Mouse (Mus musculus): ENCODE measurements around the gene Tle4. TPM values are rescaled to one million over a fixed set of nuclear protein-coding genes. Genes with fewer than 3 reads are reported as not detected.

The Tle4 gene
- total RNA-seq, 1 experiment from 2014 or later, result 35.3 TPM

DNA sequence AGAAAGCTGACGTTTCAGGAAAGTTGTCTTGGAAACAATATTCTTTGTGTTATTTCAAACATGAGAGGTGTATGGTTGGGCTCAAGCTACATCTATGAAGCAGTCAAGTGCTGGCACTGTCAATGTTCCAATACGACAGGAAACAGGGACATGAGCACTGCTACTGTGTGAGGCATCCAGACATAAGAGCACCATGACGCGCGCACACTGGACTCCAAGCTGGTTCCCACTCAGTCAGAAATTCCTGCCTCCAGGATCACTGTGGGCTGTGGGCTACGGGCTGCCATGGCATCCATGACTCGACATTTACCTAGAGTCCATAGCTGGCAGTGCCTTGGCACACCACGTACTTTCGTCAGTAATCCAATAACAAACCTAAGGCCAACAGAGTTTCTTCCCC, 110.7 kb downstream of the Tle4 start:
- no peak for ATAC-seq (replicated peaks; ENCODE audit: insufficient number of reproducible peaks, low FRiP score, low TSS enrichment, poor library complexity, severe bottlenecking)

GRCm38 (mm10) chr19:14485176-14485575, 112.7 kb downstream of the Tle4 start:
- ATAC-seq (replicated peaks; ENCODE audit: insufficient number of reproducible peaks, low FRiP score, low TSS enrichment, poor library complexity, severe bottlenecking), result no peak

DNA sequence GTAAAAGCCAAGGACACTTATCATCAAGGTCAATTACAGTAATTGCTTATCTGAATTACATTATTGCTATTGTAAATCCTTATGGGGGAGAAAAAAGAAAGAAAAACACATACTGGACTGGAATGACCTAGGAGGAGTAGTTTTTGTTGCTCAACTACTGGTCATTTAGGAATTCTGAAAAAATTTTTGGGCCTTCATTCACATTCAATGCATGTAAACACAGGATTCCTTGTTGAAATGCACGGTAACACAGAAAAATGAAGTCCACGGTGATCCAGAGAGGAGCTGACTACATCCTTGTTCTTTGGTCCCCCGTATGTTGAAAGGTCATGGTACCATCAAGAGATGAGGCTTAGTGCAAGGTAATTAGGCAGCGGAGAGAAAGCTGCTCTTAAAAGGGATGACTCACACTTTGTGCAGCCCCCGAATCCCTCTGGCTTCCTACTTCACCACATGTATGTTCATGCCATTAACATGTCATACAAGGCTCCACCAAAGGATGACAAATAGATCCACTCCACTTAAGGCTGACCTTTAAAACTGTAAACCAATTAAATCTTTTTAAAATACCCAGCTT, 115.2 kb downstream of the Tle4 start:
- ATAC-seq (replicated peaks; ENCODE audit: insufficient number of reproducible peaks, low FRiP score, low TSS enrichment, poor library complexity, severe bottlenecking), result no peak

DNA sequence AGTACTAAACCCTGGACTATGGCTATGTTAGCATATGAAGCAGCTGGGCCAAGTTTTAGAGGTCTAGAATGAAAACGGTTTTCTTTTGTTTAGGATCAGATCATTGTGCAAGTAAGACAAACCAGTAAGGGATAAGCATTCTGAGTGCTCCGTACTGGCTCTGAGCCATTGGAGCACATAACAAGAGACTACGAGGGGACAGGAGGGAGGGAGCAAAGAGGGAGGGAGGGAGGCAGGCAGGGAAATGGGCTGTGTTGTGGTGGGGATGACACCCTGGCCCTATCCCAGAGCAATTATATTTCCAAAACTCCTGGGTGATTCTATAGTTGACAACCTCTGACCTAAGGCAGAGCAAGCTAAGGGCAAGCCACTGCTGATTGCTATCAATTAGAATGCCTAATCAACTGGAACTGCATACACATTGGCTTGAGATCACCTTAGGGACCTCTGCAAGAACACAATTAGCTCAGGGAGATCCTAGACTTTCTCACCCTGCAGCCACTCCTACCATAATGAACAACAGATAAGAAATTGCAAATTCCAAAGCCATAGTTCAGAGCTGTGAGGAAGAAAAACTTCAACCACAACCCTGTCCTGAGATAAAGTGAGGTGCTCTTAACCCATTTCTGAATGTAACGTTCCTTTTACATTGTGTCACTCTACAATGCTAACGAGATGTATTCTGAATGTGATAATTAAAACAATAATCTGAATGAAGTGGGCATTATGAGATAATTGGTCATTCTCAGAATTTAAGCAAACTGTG, 115.9 kb downstream of the Tle4 start:
- ATAC-seq (replicated peaks; ENCODE audit: insufficient number of reproducible peaks, low FRiP score, low TSS enrichment, poor library complexity, severe bottlenecking), result no peak

DNA sequence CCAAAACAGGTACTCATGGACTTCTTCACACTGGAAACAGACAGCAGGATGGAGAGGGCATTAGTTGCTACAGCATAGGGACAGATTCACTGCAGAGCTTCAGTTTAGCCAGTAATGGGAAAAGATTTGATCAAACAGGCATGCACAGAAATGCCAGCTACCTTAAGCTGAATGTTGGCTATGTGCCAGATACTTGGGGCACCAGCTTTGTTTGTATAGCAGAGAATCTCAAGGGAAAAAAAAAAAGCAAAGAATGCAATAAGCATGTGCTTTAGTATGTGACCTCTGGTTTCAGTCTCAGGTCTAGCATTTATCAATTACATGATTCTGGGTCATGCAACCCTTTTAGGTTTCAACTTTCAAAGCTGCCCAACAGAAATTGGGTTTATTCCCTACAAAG, 118.1 kb downstream of the Tle4 start:
- no peak for ATAC-seq (replicated peaks; ENCODE audit: insufficient number of reproducible peaks, low FRiP score, low TSS enrichment, poor library complexity, severe bottlenecking)

GRCm38 (mm10) chr19:14469325-14469724, 128.5 kb downstream of the Tle4 start:
- no peak for ATAC-seq (replicated peaks; ENCODE audit: insufficient number of reproducible peaks, low FRiP score, low TSS enrichment, poor library complexity, severe bottlenecking)

DNA sequence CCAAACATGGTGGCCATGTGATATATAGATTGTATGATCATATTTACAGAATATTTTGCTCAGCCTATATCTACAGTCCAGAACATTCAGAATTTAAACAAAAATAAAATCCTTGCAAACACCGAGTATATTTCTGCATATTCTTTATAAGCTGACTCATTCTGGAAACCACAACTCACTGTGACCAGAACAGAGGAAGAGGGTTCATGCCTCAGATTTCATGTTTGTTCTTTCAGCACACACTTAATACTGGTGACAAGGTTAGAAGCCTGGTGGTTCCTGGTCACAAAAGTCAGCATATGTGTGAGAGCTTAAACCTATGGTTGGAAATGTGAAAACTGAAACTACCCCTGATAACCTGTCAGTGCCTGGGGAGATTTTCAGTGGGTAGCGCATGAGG, 129.1 kb downstream of the Tle4 start:
- no peak for ATAC-seq (replicated peaks; ENCODE audit: insufficient number of reproducible peaks, low FRiP score, low TSS enrichment, poor library complexity, severe bottlenecking)

GRCm38 (mm10) chr19:14466020-14466419, 131.8 kb downstream of the Tle4 start:
- ATAC-seq (replicated peaks; ENCODE audit: insufficient number of reproducible peaks, low FRiP score, low TSS enrichment, poor library complexity, severe bottlenecking), result no peak

GRCm38 (mm10) chr19:14463281-14464079, 134.4 kb downstream of the Tle4 start:
- no peak for ATAC-seq (replicated peaks; ENCODE audit: insufficient number of reproducible peaks, low FRiP score, low TSS enrichment, poor library complexity, severe bottlenecking)

DNA sequence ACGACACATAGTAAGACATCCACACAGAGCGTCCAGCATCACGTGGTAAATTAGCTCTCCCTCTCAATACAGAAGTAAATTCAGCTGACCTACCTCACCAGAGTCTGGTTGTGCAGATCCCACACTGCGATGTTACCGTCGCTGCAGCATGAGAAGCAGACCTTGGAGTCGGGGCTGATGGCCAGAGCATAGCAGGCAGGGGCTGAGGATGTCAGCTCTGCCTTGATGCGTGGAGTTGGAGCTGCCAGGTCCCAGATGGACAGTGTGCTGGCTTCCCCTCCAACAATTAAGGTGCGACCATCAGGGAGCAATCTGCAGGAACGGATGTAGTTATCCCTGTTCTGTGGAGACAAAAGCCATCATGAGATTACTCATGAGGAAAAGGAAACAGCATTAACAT, 144.4 kb downstream of the Tle4 start:
- ATAC-seq (replicated peaks; ENCODE audit: insufficient number of reproducible peaks, low FRiP score, low TSS enrichment, poor library complexity, severe bottlenecking), result no peak

DNA sequence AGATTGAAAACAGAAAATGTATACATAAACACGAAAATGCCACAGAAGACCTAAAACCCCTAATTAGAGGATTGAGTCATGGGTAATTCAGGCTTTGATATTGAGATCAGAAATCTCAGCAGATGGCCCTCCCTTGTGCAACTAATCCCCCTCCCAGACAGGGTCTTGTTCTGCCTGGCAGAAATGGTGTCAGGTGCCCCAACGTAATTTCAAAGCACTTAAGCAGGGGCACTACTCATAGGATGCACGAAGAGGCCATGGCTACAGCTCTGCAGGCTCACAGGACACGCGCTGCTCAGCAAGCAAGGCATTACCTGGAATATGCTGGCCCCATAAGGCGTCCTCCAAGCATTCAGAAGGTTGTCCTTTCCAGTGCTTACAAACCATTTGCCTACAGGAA, 146.5 kb downstream of the Tle4 start:
- ATAC-seq (replicated peaks; ENCODE audit: insufficient number of reproducible peaks, low FRiP score, low TSS enrichment, poor library complexity, severe bottlenecking), result no peak

- ATAC-seq (replicated peaks; ENCODE audit: insufficient number of reproducible peaks, low FRiP score, low TSS enrichment, poor library complexity, severe bottlenecking), result peak; percentile 54; the same call in 1 of the 2 replicates
Measured at GRCm38 (mm10) chr19:14449738-14450137, 148.1 kb downstream of the Tle4 start.

GRCm38 (mm10) chr19:14448586-14448985, 149.3 kb downstream of the Tle4 start:
- no peak for ATAC-seq (replicated peaks; ENCODE audit: insufficient number of reproducible peaks, low FRiP score, low TSS enrichment, poor library complexity, severe bottlenecking)

DNA sequence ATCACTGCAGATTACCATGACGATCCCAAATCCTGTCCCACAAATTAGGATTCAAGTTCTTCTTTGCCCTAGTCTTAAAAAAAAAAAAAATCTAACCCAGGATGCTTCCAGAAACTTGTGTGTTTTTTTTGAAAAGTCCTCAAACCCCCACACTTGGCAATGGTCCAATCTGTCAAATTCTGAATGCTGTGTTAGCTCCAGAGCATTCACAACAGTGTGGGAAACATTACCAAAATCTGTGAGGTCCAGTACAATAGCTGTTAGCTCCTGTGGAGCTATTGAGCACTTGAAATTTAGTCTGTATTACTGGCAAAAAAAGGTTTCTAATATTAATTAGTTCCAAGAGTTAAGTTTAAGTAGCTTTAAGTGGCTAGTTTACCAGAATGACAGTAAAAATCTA, 150.4 kb downstream of the Tle4 start:
- no peak for ATAC-seq (replicated peaks; ENCODE audit: insufficient number of reproducible peaks, low FRiP score, low TSS enrichment, poor library complexity, severe bottlenecking)

DNA sequence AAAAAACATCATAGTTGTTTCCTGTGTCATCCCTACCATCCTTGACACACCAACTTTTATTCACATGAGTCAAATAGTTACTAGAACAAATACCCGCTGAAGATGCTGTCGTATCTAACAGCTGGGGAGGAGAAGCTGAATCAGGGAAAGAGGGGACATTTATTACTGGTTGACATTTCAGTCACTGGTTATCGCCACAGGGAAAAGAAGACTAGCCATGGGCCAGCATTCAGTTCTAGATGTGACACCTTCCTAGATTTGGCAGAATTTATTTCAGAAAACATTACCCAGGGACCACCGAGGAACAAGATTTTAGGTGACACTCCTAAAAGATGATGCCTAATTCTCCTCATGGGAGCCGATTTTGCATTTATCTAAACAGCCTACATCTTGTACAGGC, 156.0 kb downstream of the Tle4 start:
- ATAC-seq (replicated peaks; ENCODE audit: insufficient number of reproducible peaks, low FRiP score, low TSS enrichment, poor library complexity, severe bottlenecking), result no peak

GRCm38 (mm10) chr19:14437226-14437625, 160.6 kb downstream of the Tle4 start:
- ATAC-seq (replicated peaks; ENCODE audit: insufficient number of reproducible peaks, low FRiP score, low TSS enrichment, poor library complexity, severe bottlenecking), result no peak

GRCm38 (mm10) chr19:14436567-14436966, 161.3 kb downstream of the Tle4 start:
- no peak for ATAC-seq (replicated peaks; ENCODE audit: insufficient number of reproducible peaks, low FRiP score, low TSS enrichment, poor library complexity, severe bottlenecking)

- no peak for ATAC-seq (replicated peaks; ENCODE audit: insufficient number of reproducible peaks, low FRiP score, low TSS enrichment, poor library complexity, severe bottlenecking)
Measured at GRCm38 (mm10) chr19:14435681-14436376, 162.0 kb downstream of the Tle4 start.

GRCm38 (mm10) chr19:14433900-14434299, 164.0 kb downstream of the Tle4 start:
- ATAC-seq (replicated peaks; ENCODE audit: insufficient number of reproducible peaks, low FRiP score, low TSS enrichment, poor library complexity, severe bottlenecking), result no peak

Measured in monocyte, adult 5-6 weeks (primary cell).